Mouse (Mus musculus) embryonic facial prominence, embryonic 15.5 days (tissue): ENCODE data around the gene Iqcf3. TPM values are rescaled to one million over a fixed set of nuclear protein-coding genes. Genes with fewer than 3 reads are reported as not detected.
"Not testable (repeated sequence)": the region's sequence is repeated elsewhere in the genome, so short reads cannot be mapped to it uniquely, and the experiment has no call there.

Source experiments
- ATAC-seq: fragments of 200-750 bp; cut with Nextera tagmentation; 2 replicates; pipeline ENCODE4 v1.8.0; 2017; ENCODE audit warnings: low read depth, moderate TSS enrichment; ENCODE audit not compliant: insufficient number of reproducible peaks, low FRiP score, low TSS enrichment
- H3K27ac ChIP-seq: fragments of 300-500 bp; sonication (generic); replicated peaks from 2 replicates; pipeline ENCODE4 v1.5.1; 2015; ENCODE audit warnings: mild to moderate bottlenecking, inconsistent platforms
- H3K27me3 ChIP-seq: fragments of 300-500 bp; sonication (generic); 2 replicates; pipeline ENCODE4 v1.6.1; 2015; ENCODE audit warnings: inconsistent platforms
- H3K36me3 ChIP-seq: fragments of 300-500 bp; sonication (generic); 2 replicates; pipeline ENCODE4 v1.6.1; 2015; ENCODE audit warnings: mild to moderate bottlenecking, inconsistent platforms
- H3K4me1 ChIP-seq: fragments of 300-500 bp; sonication (generic); 2 replicates; pipeline ENCODE4 v1.6.1; 2015; ENCODE audit warnings: inconsistent platforms
- H3K4me2 ChIP-seq: fragments of 300-500 bp; sonication (generic); replicated peaks from 2 replicates; pipeline ENCODE4 v1.6.1; 2015; ENCODE audit warnings: mild to moderate bottlenecking, inconsistent platforms
- H3K4me3 ChIP-seq: fragments of 300-500 bp; sonication (generic); replicated peaks from 2 replicates; pipeline ENCODE4 v1.5.1; 2015; ENCODE audit warnings: mild to moderate bottlenecking, inconsistent platforms
- H3K9ac ChIP-seq: fragments of 300-500 bp; sonication (generic); 2 replicates; pipeline ENCODE4 v1.6.1; 2015; ENCODE audit warnings: inconsistent platforms
- H3K9me3 ChIP-seq: fragments of 300-500 bp; sonication (generic); replicated peaks from 2 replicates; pipeline ENCODE4 v1.6.1; 2016; ENCODE audit warnings: inconsistent platforms
- WGBS: fragments of 180-500 bp; shearing (Covaris S2); methylation state at CpG from one replicate; pipeline ENCODE4 v1.1.7; 2015; 5-methylcytosine and 5-hydroxymethylcytosine counted together
- polyA plus RNA-seq: library from polyadenylated mRNA; unstranded; fragments of >200 nt; fragmentation: Nextera tagmentation; extraction: Ambion mirVana; gene quantifications from 2 replicates; pipeline ENCODE4 v1.2.1, GENCODE M21; 2015

Iqcf3 gene
- polyA plus RNA-seq, result not detected in 2 replicates

- Histone ChIP-seq H3K4me2 (no peak within 1 kb of the TSS), H3K9me3 (no peaks in the 10 kb centered on the region), H3K4me3 (no peak within 1 kb of the TSS), H3K27me3 (no peaks in the 10 kb centered on the region), H3K36me3 (no peaks in the 10 kb centered on the region), H3K9ac (no peak within 1 kb of the TSS), H3K4me1 (no peaks in the 10 kb centered on the region), H3K27ac (no peak within 1 kb of the TSS)
- 85% methylated on average over 5 of the region's 5 CpGs for WGBS
- no peak for ATAC-seq
Observed at GRCm38 (mm10) chr9:106561531-106561930, at the start of gene Iqcf3. Gene Iqcf3, minus strand, starts transcription at chr9:106561631.

GRCm38 (mm10) chr9:106610727-106611126, 49.3 kb upstream of the Iqcf3 start:
- Histone ChIP-seq H3K9ac (no peak overlapping the region), H3K4me3 (no peak overlapping the region), H3K4me1 (no peaks in the 10 kb centered on the region), H3K4me2 (no peak overlapping the region), H3K27me3 (no peaks in the 10 kb centered on the region), H3K36me3 (no peaks in the 10 kb centered on the region), H3K9me3 (no peaks in the 10 kb centered on the region), H3K27ac (no peak overlapping the region)
- 70% methylated on average over 4 of the region's 4 CpGs for WGBS
- no peak for ATAC-seq

- WGBS, result 26% methylated on average over 8 of the region's 8 CpGs
- no peaks in the 10 kb centered on the region for H3K9me3 ChIP-seq
- H3K4me3 ChIP-seq, result no peak overlapping the region
- no peaks in the 10 kb centered on the region for H3K36me3 ChIP-seq
- H3K27me3 ChIP-seq, result no peaks in the 10 kb centered on the region
- no peak for ATAC-seq
- no peak overlapping the region for H3K4me2 ChIP-seq
- H3K4me1 ChIP-seq, result no peaks in the 10 kb centered on the region
- H3K9ac ChIP-seq, result no peak overlapping the region
- no peak overlapping the region for H3K27ac ChIP-seq
Observed at GRCm38 (mm10) chr9:106600546-106600945, 39.1 kb upstream of the Iqcf3 start.

- no peak overlapping the region for H3K4me2 ChIP-seq
- no peaks in the 10 kb centered on the region for H3K36me3 ChIP-seq
- no peaks in the 10 kb centered on the region for H3K4me1 ChIP-seq
- H3K9ac ChIP-seq, result no peak overlapping the region
- WGBS, result 37% methylated on average over 7 of the region's 7 CpGs
- H3K4me3 ChIP-seq, result no peak overlapping the region
- H3K9me3 ChIP-seq, result no peaks in the 10 kb centered on the region
- H3K27me3 ChIP-seq, result no peaks in the 10 kb centered on the region
- no peak overlapping the region for H3K27ac ChIP-seq
- no peak for ATAC-seq
Observed at GRCm38 (mm10) chr9:106598466-106598865, 37.0 kb upstream of the Iqcf3 start.

GRCm38 (mm10) chr9:106595836-106596235, 34.4 kb upstream of the Iqcf3 start:
- H3K9ac ChIP-seq, result no peak overlapping the region

GRCm38 (mm10) chr9:106595402-106595801, 34.0 kb upstream of the Iqcf3 start:
- H3K27ac ChIP-seq, H3K27me3 ChIP-seq, H3K9ac ChIP-seq, H3K36me3 ChIP-seq, H3K4me1 ChIP-seq, H3K4me2 ChIP-seq, ATAC-seq, H3K4me3 ChIP-seq, H3K9me3 ChIP-seq: not testable (repeated sequence)
- WGBS, result 8% methylated on average over 4 of the region's 4 CpGs

More at GRCm38 (mm10) chr9:106595836-106596235, 34.4 kb upstream of the Iqcf3 start:
- H3K4me1 ChIP-seq, result no peaks in the 10 kb centered on the region
- no peaks in the 10 kb centered on the region for H3K9me3 ChIP-seq
- no peaks in the 10 kb centered on the region for H3K36me3 ChIP-seq
- H3K4me2 ChIP-seq, result no peak overlapping the region
- no peaks in the 10 kb centered on the region for H3K27me3 ChIP-seq
- ATAC-seq, result no peak
- H3K4me3 ChIP-seq, result no peak overlapping the region
- H3K27ac ChIP-seq, result no peak overlapping the region
- WGBS, result 48% methylated on average over 7 of the region's 7 CpGs

GRCm38 (mm10) chr9:106592158-106592557, 30.7 kb upstream of the Iqcf3 start:
- Histone ChIP-seq H3K27me3 (no peaks in the 10 kb centered on the region), H3K9me3 (no peaks in the 10 kb centered on the region), H3K4me1 (no peaks in the 10 kb centered on the region), H3K36me3 (no peaks in the 10 kb centered on the region), H3K4me3 (no peak overlapping the region), H3K27ac (no peak overlapping the region), H3K9ac (no peak overlapping the region), H3K4me2 (no peak overlapping the region)
- ATAC-seq, result no peak
- 87% methylated on average over 5 of the region's 5 CpGs for WGBS

GRCm38 (mm10) chr9:106582552-106582951, 21.1 kb upstream of the Iqcf3 start:
- Histone ChIP-seq H3K27ac (no peak overlapping the region), H3K4me1 (no peaks in the 10 kb centered on the region), H3K9ac (no peak overlapping the region), H3K36me3 (no peaks in the 10 kb centered on the region), H3K27me3 (no peaks in the 10 kb centered on the region), H3K4me2 (no peak overlapping the region), H3K9me3 (no peaks in the 10 kb centered on the region), H3K4me3 (no peak overlapping the region)
- ATAC-seq, result no peak
- 86% methylated on average over 1 of the region's 1 CpGs for WGBS

GRCm38 (mm10) chr9:106580016-106580415, 18.6 kb upstream of the Iqcf3 start:
- WGBS, result 79% methylated on average over 7 of the region's 7 CpGs
- no peak overlapping the region for H3K4me2 ChIP-seq

GRCm38 (mm10) chr9:106576112-106576511, 14.7 kb upstream of the Iqcf3 start:
- H3K4me3 ChIP-seq, result no peak overlapping the region
- no peak for ATAC-seq
- H3K4me1 ChIP-seq, result no peaks in the 10 kb centered on the region
- no peaks in the 10 kb centered on the region for H3K27me3 ChIP-seq
- WGBS, result 74% methylated on average over 2 of the region's 2 CpGs
- H3K9me3 ChIP-seq, result no peaks in the 10 kb centered on the region
- H3K4me2 ChIP-seq, result no peak overlapping the region
- H3K9ac ChIP-seq, result no peak overlapping the region
- H3K36me3 ChIP-seq, result no peaks in the 10 kb centered on the region
- H3K27ac ChIP-seq, result no peak overlapping the region

More at GRCm38 (mm10) chr9:106580016-106580415, 18.6 kb upstream of the Iqcf3 start:
- H3K4me3 ChIP-seq, result no peak overlapping the region
- ATAC-seq, result no peak
- no peaks in the 10 kb centered on the region for H3K27me3 ChIP-seq
- no peak overlapping the region for H3K9ac ChIP-seq
- H3K36me3 ChIP-seq, result no peaks in the 10 kb centered on the region
- H3K9me3 ChIP-seq, result no peaks in the 10 kb centered on the region
- H3K27ac ChIP-seq, result no peak overlapping the region
- H3K4me1 ChIP-seq, result no peaks in the 10 kb centered on the region

GRCm38 (mm10) chr9:106573366-106573765, 11.9 kb upstream of the Iqcf3 start:
- WGBS, result 76% methylated on average over 5 of the region's 5 CpGs
- Histone ChIP-seq H3K27me3 (no peaks in the 10 kb centered on the region), H3K27ac (no peak overlapping the region), H3K36me3 (no peaks in the 10 kb centered on the region), H3K9me3 (no peaks in the 10 kb centered on the region), H3K4me1 (no peaks in the 10 kb centered on the region), H3K4me2 (no peak overlapping the region), H3K9ac (no peak overlapping the region), H3K4me3 (no peak overlapping the region)
- ATAC-seq, result no peak

GRCm38 (mm10) chr9:106572186-106572585, 10.8 kb upstream of the Iqcf3 start:
- Histone ChIP-seq H3K4me2 (no peak overlapping the region), H3K4me3 (no peak overlapping the region), H3K27me3 (no peaks in the 10 kb centered on the region), H3K4me1 (no peaks in the 10 kb centered on the region), H3K36me3 (no peaks in the 10 kb centered on the region), H3K27ac (no peak overlapping the region), H3K9me3 (no peaks in the 10 kb centered on the region), H3K9ac (no peak overlapping the region)
- no peak for ATAC-seq
- WGBS, result 86% methylated on average over 2 of the region's 2 CpGs
